22 mouse cellular contexts compared by ENCODE assay signal in genomic region chr4:4782882-4783685, GRCm38 (mm10). TPM values are rescaled to one million over a fixed set of nuclear protein-coding genes. Genes with fewer than 3 reads are reported as not detected.
DNase-seq lines count a peak whose midpoint lies in the region; ATAC-seq and TF ChIP-seq lines count a peak whose summit lies in the region.
"Had no signal": no experiment of that assay in that cellular context is flagged by ENCODE, and none has a peak within 500 bp of the region (broad histone marks: within the 10 kb centered on the region; RNA-seq: fewer than 3 reads in every experiment).

No protein-coding gene starts in this region.

- WGBS in liver, embryonic 12.5 days (ENCODE audit: insufficient replicate concordance) = 67% methylated on average over 4 of the region's 4 CpGs

- peak overlapping the region; percentile 18; the same call in 1 of the 2 replicates for H3K27ac ChIP-seq in embryonic fibroblast, embryonic 13.5 days (ENCODE audit: insufficient read depth, low read length)
- peak overlapping the region; percentile 81 for H3K27ac ChIP-seq in liver, embryonic 12.5 days
- H3K27ac ChIP-seq: embryonic facial prominence, embryonic 12.5 days; forebrain, embryonic 10.5 days; hindbrain, embryonic 14.5 days; kidney, postnatal 0 days; limb, embryonic 13.5 days; lung, embryonic 15.5 days; midbrain, embryonic 12.5 days; neural tube, embryonic 13.5 days had no signal

- H3K9me3 ChIP-seq in liver, embryonic 12.5 days (replicated peaks) = peaks cover 5% of the 10 kb centered on the region; the same call in 1 of the 2 replicates
- H3K9me3 ChIP-seq: lung, embryonic 15.5 days had no signal

- H3K4me3 ChIP-seq in embryonic fibroblast, embryonic 13.5 days (ENCODE audit: insufficient read depth, low read length) = no peak overlapping the region
- peak overlapping the region; percentile 12 for H3K4me3 ChIP-seq in liver, embryonic 12.5 days
- H3K4me3 ChIP-seq: embryonic facial prominence, embryonic 12.5 days; forebrain, embryonic 10.5 days; limb, embryonic 13.5 days; lung, embryonic 15.5 days; midbrain, embryonic 12.5 days; neural tube, embryonic 13.5 days had no signal

- H3K4me1 ChIP-seq in embryonic fibroblast, embryonic 13.5 days (ENCODE audit: control insufficient read depth, insufficient read depth, low read length) = no peaks in the 10 kb centered on the region
- H3K4me1 ChIP-seq in liver, embryonic 12.5 days = peaks cover 40% of the 10 kb centered on the region
- H3K4me1 ChIP-seq: embryonic facial prominence, embryonic 12.5 days; forebrain, embryonic 10.5 days; limb, embryonic 13.5 days; lung, embryonic 15.5 days; midbrain, embryonic 12.5 days; neural tube, embryonic 13.5 days had no signal

- ATAC-seq in liver, embryonic 12.5 days = peak; percentile 100
- peak; percentile 97 for ATAC-seq in megakaryocyte-erythroid progenitor cell, adult 5-6 weeks (replicated peaks; ENCODE audit: low FRiP score, low TSS enrichment, poor library complexity, severe bottlenecking)
- ATAC-seq: forebrain, postnatal 0 days had no signal

- H3K36me3 ChIP-seq in liver, embryonic 12.5 days = peaks cover 33% of the 10 kb centered on the region

- H3K9ac ChIP-seq in liver, embryonic 12.5 days = peak overlapping the region; percentile 52
- H3K9ac ChIP-seq: embryonic facial prominence, embryonic 12.5 days; forebrain, postnatal 0 days; hindbrain, embryonic 14.5 days; limb, embryonic 13.5 days; lung, embryonic 15.5 days; midbrain, embryonic 12.5 days; neural tube, embryonic 13.5 days had no signal

- DNase-seq in spleen, adult 12 weeks (ENCODE audit: low spot score) = peak; percentile 17
- no peak for DNase-seq in spleen, adult 18-20 months
- no peak for DNase-seq in urinary bladder, postnatal 10 days (ENCODE audit: low spot score)
- DNase-seq in adrenal gland, adult 2 months = no peak
- no peak for DNase-seq in left cerebral cortex, adult 9 months (ENCODE audit: low spot score in 2 of 2)
- DNase-seq: adrenal gland, postnatal 36 days; cerebellum, adult 2 months; forebrain, postnatal 0 days; heart, postnatal 36 days; lung, postnatal 4 days; right cerebral cortex, postnatal 14 days had no signal

- no peaks in the 10 kb centered on the region for H3K27me3 ChIP-seq in liver, embryonic 12.5 days (replicated peaks)
- H3K27me3 ChIP-seq: embryonic facial prominence, embryonic 12.5 days; limb, embryonic 13.5 days; lung, embryonic 15.5 days; midbrain, embryonic 12.5 days; neural tube, embryonic 13.5 days had no signal

- no peak for TF ChIP-seq POLR2A in embryonic fibroblast, embryonic 13.5 days (IDR thresholded peaks at IDR 0.05; ENCODE audit: low read depth, low read length)

- TF ChIP-seq CTCF in embryonic fibroblast, embryonic 13.5 days (IDR thresholded peaks at IDR 0.05; ENCODE audit: borderline replicate concordance, insufficient read depth, low read length) = no peak

- H3K4me2 ChIP-seq in liver, embryonic 12.5 days = peak overlapping the region; percentile 61
- H3K4me2 ChIP-seq: embryonic facial prominence, embryonic 12.5 days; hindbrain, embryonic 14.5 days; limb, embryonic 13.5 days; lung, embryonic 15.5 days; midbrain, embryonic 12.5 days; neural tube, embryonic 13.5 days had no signal

RNA-seq across cellular contexts. Expression of gene Impad1, which starts 10.1 kb away (rescaled TPM):
- 75.8 and 88.0 TPM in 2 replicates for polyA plus RNA-seq in embryonic fibroblast, embryonic 13.5 days (2011; ENCODE audit: insufficient read length, low read depth, missing spikeins)
- 13.4 and 13.9 TPM in 2 replicates for polyA plus RNA-seq in liver, embryonic 12.5 days (2016; fragmentation: Nextera tagmentation; extraction: Ambion mirVana)
- total RNA-seq in megakaryocyte-erythroid progenitor cell, adult 5-6 weeks (2014; fragmentation: Nextera tagmentation) = 12.0 and 21.3 TPM in 2 replicates
- total RNA-seq in megakaryocyte-erythroid progenitor cell, adult 5-6 weeks (2017) = 39.4 and 40.6 TPM in 2 replicates
- 10 to 100 TPM; 31.3 to 36.6 TPM for total RNA-seq in adrenal gland, adult 2 months (2021)
- 9.8 and 9.9 TPM in 2 replicates for polyA plus RNA-seq in adrenal gland, adult 2 months (2012; rRNA removed)
